Mouse (Mus musculus) megakaryocyte, embryonic 14.5 days (primary cell): ENCODE measurements around the gene Phb2.

Experiments used
- FLI1 ChIP-seq: IDR thresholded peaks from 2 replicates; pipeline ENCODE4 v1.6.1; 2012; ENCODE audit warnings: low read length, inconsistent platforms, mixed read lengths
- GATA1 ChIP-seq: IDR thresholded peaks from 3 replicates; pipeline ENCODE4 v1.6.1; 2012; ENCODE audit warnings: mixed read lengths, low read length, inconsistent platforms, borderline replicate concordance

- TF ChIP-seq GATA1 (no peak), FLI1 (no peak)
These were observed 28.2 kb downstream of the Phb2 start for GRCm38 (mm10) chr6:124740211-124740887.
